Mouse (Mus musculus) bone marrow macrophage, adult 2 months (primary cell): ENCODE data around the gene Timm8a2.

Source experiments
- CTCF ChIP-seq: IDR thresholded peaks from 2 replicates; pipeline ENCODE4 v1.5.1; 2012; ENCODE audit warnings: low read depth, mild to moderate bottlenecking, low read length, moderate library complexity
- POLR2A ChIP-seq: IDR thresholded peaks from 2 replicates; pipeline ENCODE4 v1.6.1; 2012; ENCODE audit warnings: mild to moderate bottlenecking, low read depth, low read length, borderline replicate concordance

DNA sequence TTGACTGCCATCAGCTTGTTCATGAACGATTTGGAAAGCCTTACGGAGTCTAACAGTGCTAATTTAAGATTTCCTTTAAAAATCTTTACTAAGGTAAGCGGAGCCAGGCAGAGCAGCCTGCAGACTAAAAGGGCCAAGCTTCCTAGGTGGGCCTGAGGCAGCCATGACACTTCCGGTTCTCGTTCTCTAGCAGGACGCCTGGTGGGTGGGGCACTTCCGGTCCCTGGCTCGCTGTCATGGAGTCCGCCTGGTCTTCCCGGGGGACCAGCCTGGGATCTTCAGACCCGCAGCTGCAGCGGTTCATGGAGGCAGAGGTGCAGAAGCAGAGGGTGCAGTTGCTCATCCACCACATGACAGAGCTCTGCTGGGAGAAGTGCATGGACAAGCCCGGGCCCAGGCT lies at the start of gene Timm8a2:
- no peak for TF ChIP-seq CTCF
- TF ChIP-seq POLR2A, result no peak
